Mouse (Mus musculus): ENCODE measurements at regions not wholly inside any gene's neighbourhood (a gene's known extent, or its start where the extent isn't known, plus 50 kb on each side); places are given as distances from the start of the nearest gene placed in this dataset.

GRCm38 (mm10) chr7:123907946-123908840 lies 74.5 kb upstream of the Hs3st4 start:
- DNase-seq (ENCODE audit: extremely low spot score) = no peak

- DNase-seq (ENCODE audit: extremely low spot score) = no peak
Observed at GRCm38 (mm10) chr7:123921461-123921860, 61.2 kb upstream of the Hs3st4 start.

DNA sequence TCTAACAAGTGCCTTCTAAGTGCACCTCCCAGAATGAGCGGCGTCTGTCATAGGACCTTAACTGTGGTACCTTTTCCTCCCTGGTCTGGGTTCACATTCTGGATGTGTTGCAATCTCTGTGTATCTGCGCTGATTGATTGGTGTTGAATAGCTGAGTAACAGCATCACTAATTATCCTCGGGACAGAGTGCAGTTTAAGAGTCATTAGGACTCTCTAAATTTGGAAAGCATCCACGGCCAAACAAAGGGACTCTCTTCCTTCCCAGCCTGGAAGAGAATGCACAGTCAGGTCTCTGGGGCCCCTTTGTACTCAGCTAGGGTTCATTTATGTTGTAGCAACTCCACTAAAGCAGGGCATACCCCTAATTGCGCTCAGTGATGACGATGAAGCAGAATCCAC lies 50.2 kb upstream of the Hs3st4 start:
- no peak for DNase-seq (ENCODE audit: extremely low spot score)
